Mouse (Mus musculus): ENCODE measurements around the gene Nckap1l.

- TF ChIP-seq POLR2A (IDR thresholded peaks at IDR 0.05; ENCODE audit: low read depth, low read length) = no peak
- TF ChIP-seq CTCF (conservative IDR thresholded peaks at IDR 0.05; ENCODE audit: insufficient read depth, insufficient read length, low read depth, low read length) = no peak
Measured at GRCm38 (mm10) chr15:103473182-103473581, 19.6 kb downstream of the Nckap1l start.

Data from kidney, adult 2 months (tissue).